Mouse (Mus musculus) limb, embryonic 14.5 days (tissue): ENCODE data around the gene Gm45808. TPM values are rescaled to one million over a fixed set of nuclear protein-coding genes. Genes with fewer than 3 reads are reported as not detected.

Experiments
- ATAC-seq: fragments of 200-750 bp; cut with Nextera tagmentation; 2 replicates; pipeline ENCODE4 v1.8.0; 2017; ENCODE audit warnings: low read depth, moderate number of reproducible peaks, moderate TSS enrichment; ENCODE audit not compliant: low FRiP score
- DNase-seq: peaks from one replicate; pipeline ENCODE4 v3.0.0-alpha.2; 2015; ENCODE audit warnings: low spot score
- H3K27ac ChIP-seq: fragments of 300-500 bp; sonication (generic); replicated peaks from 2 replicates; pipeline ENCODE4 v1.5.1; 2014; ENCODE audit warnings: low read depth, mild to moderate bottlenecking, low read length, moderate library complexity, mixed read lengths
- H3K27me3 ChIP-seq: fragments of 300-500 bp; sonication (generic); 2 replicates; pipeline ENCODE4 v1.6.1; 2014; ENCODE audit warnings: low read length, mixed read lengths; ENCODE audit not compliant: control insufficient read depth, insufficient read depth
- H3K36me3 ChIP-seq: fragments of 300-500 bp; sonication (generic); 2 replicates; pipeline ENCODE4 v1.6.1; 2014; ENCODE audit warnings: mild to moderate bottlenecking, low read length, moderate library complexity, mixed read lengths; ENCODE audit not compliant: control insufficient read depth, insufficient read depth
- H3K4me1 ChIP-seq: fragments of 300-500 bp; sonication (generic); 2 replicates; pipeline ENCODE4 v1.6.1; 2014; ENCODE audit warnings: antibody characterized with exemption, low read length, mixed read lengths; ENCODE audit not compliant: control insufficient read depth, insufficient read depth
- H3K4me2 ChIP-seq: fragments of 300-500 bp; sonication (generic); replicated peaks from 2 replicates; pipeline ENCODE4 v1.6.1; 2014; ENCODE audit warnings: low read depth, mild to moderate bottlenecking, low read length, moderate library complexity; ENCODE audit not compliant: severe bottlenecking
- H3K4me3 ChIP-seq: fragments of 300-500 bp; sonication (generic); replicated peaks from 2 replicates; pipeline ENCODE4 v1.5.1; 2014; ENCODE audit warnings: low read length
- H3K9ac ChIP-seq: fragments of 300-500 bp; sonication (generic); 2 replicates; pipeline ENCODE4 v1.6.1; 2014; ENCODE audit warnings: mild to moderate bottlenecking, low read depth, low read length, moderate library complexity; ENCODE audit not compliant: severe bottlenecking
- H3K9me3 ChIP-seq: fragments of 300-500 bp; sonication (generic); 2 replicates; pipeline ENCODE4 v1.6.1; 2016; ENCODE audit warnings: low read length; ENCODE audit not compliant: control insufficient read depth
- POLR2A ChIP-seq: fragments of 200-500 bp; IDR thresholded peaks from 2 replicates; pipeline ENCODE4 v1.8.0; 2012; ENCODE audit warnings: inconsistent platforms, mild to moderate bottlenecking, moderate library complexity, borderline replicate concordance; ENCODE audit not compliant: insufficient read depth, insufficient read length; ENCODE audit errors: extremely low read depth
- WGBS: fragments of 180-500 bp; shearing (Covaris S2); extraction: QIAGEN DNeasy Blood & Tissue Kit; methylation state at CpG from one replicate; pipeline ENCODE4 v1.1.7; 2014; 5-methylcytosine and 5-hydroxymethylcytosine counted together
- polyA plus RNA-seq, 2 experiments: library from polyadenylated mRNA; depleted of rRNA in 1 of 2; stranded (reverse) in 1 of 2; unstranded in 1 of 2; fragments of >200 nt; fragmentation: Nextera tagmentation in 1 of 2; extraction: Ambion mirVana in 1 of 2; gene quantifications; 2 replicates each; pipeline versions ENCODE4 v1.2.1 to v1.2.3; 2012 to 2014

Gm45808 gene
- polyA plus RNA-seq, 2 experiments: not detected

- H3K4me2 ChIP-seq: no peak overlapping the region
- no peak overlapping the region for H3K4me3 ChIP-seq
- 0 out of 2 replicates have a peak overlapping the region, but pooled peaks have one; percentile 21 for H3K9ac ChIP-seq
- H3K27ac ChIP-seq: no peak overlapping the region
- TF ChIP-seq POLR2A: no peak
- ATAC-seq: no peak
- H3K4me1 ChIP-seq: 0 out of 2 replicates have a peak, but pooled peaks cover 2% of the 10 kb centered on the region
- DNase-seq: no peak
- no peaks in the 10 kb centered on the region for H3K9me3 ChIP-seq
- 16% methylated on average over 16 of the region's 16 CpGs for WGBS
- H3K27me3 ChIP-seq: no peaks in the 10 kb centered on the region
- H3K36me3 ChIP-seq: no peaks in the 10 kb centered on the region
These were observed 28.8 kb upstream of the Gm45808 start for GRCm38 (mm10) chr7:45515436-45515835.

GRCm38 (mm10) chr7:45514411-45514810 is 27.8 kb upstream of the Gm45808 start:
- H3K4me2 ChIP-seq: no peak overlapping the region
- no peak overlapping the region for H3K27ac ChIP-seq
- H3K4me1 ChIP-seq: peaks cover 4% of the 10 kb centered on the region; the same call in 1 of the 2 replicates
- H3K4me3 ChIP-seq: no peak overlapping the region
- no peak for TF ChIP-seq POLR2A
- 79% methylated on average over 7 of the region's 7 CpGs for WGBS
- DNase-seq (no peak), ATAC-seq (no peak)
- no peaks in the 10 kb centered on the region for H3K27me3 ChIP-seq
- H3K9ac ChIP-seq: no peak overlapping the region
- H3K36me3 ChIP-seq: no peaks in the 10 kb centered on the region
- H3K9me3 ChIP-seq: no peaks in the 10 kb centered on the region

GRCm38 (mm10) chr7:45509912-45510787 is 23.5 kb upstream of the Gm45808 start, which contains the start of gene Nucb1:
Gene Nucb1, minus strand, starts transcription at chr7:45510406.
- peak; percentile 94 for ATAC-seq
- DNase-seq: peak; percentile 97
- TF ChIP-seq POLR2A: peak; percentile 55; the same call in 1 of the 2 replicates
- Histone ChIP-seq H3K9ac (peak within 1 kb of the TSS; percentile 83), H3K27ac (peak within 1 kb of the TSS; percentile 90), H3K36me3 (peaks cover 28% of the 10 kb centered on the region), H3K4me1 (peaks cover 13% of the 10 kb centered on the region), H3K27me3 (no peaks in the 10 kb centered on the region), H3K9me3 (no peaks in the 10 kb centered on the region), H3K4me3 (peak within 1 kb of the TSS; percentile 74), H3K4me2 (peak within 1 kb of the TSS; percentile 97)
- 1% methylated on average over 41 of the region's 44 CpGs for whole genome bisulfite sequencing

- no peak for TF ChIP-seq POLR2A
- no peaks in the 10 kb centered on the region for H3K27me3 ChIP-seq
- peak overlapping the region; percentile 90; the same call in 1 of the 2 replicates for H3K27ac ChIP-seq
- DNase-seq (no peak), ATAC-seq (no peak)
- peak overlapping the region; percentile 74 for H3K4me3 ChIP-seq
- H3K4me1 ChIP-seq: peaks cover 13% of the 10 kb centered on the region
- peaks cover 33% of the 10 kb centered on the region for H3K36me3 ChIP-seq
- peak overlapping the region; percentile 97 for H3K4me2 ChIP-seq
- H3K9ac ChIP-seq: peak overlapping the region; percentile 83
- 23% methylated on average over 19 of the region's 19 CpGs for WGBS
- no peaks in the 10 kb centered on the region for H3K9me3 ChIP-seq
These were observed 22.7 kb upstream of the Gm45808 start for GRCm38 (mm10) chr7:45509181-45509882.

- H3K9me3 ChIP-seq: no peaks in the 10 kb centered on the region
- ATAC-seq: no peak
- H3K4me3 ChIP-seq: peak overlapping the region; percentile 74; the same call in 1 of the 2 replicates
- H3K36me3 ChIP-seq: peaks cover 33% of the 10 kb centered on the region
- 75% methylated on average over 6 of the region's 6 CpGs for WGBS
- no peak overlapping the region for H3K27ac ChIP-seq
- H3K27me3 ChIP-seq: no peaks in the 10 kb centered on the region
- H3K9ac ChIP-seq: no peak overlapping the region
- peaks cover 13% of the 10 kb centered on the region for H3K4me1 ChIP-seq
- no peak for DNase-seq
- H3K4me2 ChIP-seq: peak overlapping the region; percentile 97; the same call in 1 of the 2 replicates
- TF ChIP-seq POLR2A: no peak
These were observed 21.9 kb upstream of the Gm45808 start for GRCm38 (mm10) chr7:45508561-45508960.
